ENCODE assay signal across 16 mouse cellular contexts in the genomic region with DNA sequence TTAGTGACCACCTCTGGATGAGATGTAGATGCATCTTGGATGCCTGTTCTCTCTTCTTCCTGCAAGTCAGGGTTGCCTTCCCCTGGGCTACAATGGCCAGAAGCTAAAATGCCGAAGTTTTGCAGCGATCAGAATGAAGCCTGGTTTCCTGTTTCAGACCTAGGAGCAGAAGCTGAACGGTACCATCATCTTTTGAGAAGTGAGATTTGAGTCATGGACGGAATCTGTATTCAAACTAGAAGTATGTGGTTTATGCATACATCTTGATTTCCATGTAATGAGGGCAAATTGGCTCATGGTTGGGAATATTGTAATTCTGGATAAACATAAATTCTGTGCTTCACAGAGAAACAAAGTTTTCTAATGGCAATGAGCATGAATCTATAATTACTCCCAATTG.
"Had no signal": no experiment of that assay in that cellular context is flagged by ENCODE, and none has a peak within 500 bp of the region (broad histone marks: within the 10 kb centered on the region; RNA-seq: fewer than 3 reads in every experiment).

No protein-coding gene starts in this region.

- H3K4me2 ChIP-seq: neural tube, embryonic 13.5 days; neural tube, embryonic 15.5 days; stomach, embryonic 15.5 days had no signal

- H3K9ac ChIP-seq: neural tube, embryonic 13.5 days; neural tube, embryonic 15.5 days; stomach, embryonic 15.5 days had no signal

- DNase-seq: retina, postnatal 1 day; right cerebral cortex, adult 18-20 months; right cerebral cortex, postnatal 14 days; right cerebral cortex, postnatal 25 days; right cerebral cortex, postnatal 4 days; spleen, adult 18-20 months; thymus, adult 18-20 months; thymus, adult 2 months; thymus, postnatal 14 days; thymus, postnatal 25 days; thymus, postnatal 36 days; thymus, postnatal 4 days had no signal

- H3K36me3 ChIP-seq: neural tube, embryonic 13.5 days; neural tube, embryonic 15.5 days; stomach, embryonic 15.5 days had no signal

- H3K9me3 ChIP-seq: neural tube, embryonic 13.5 days; neural tube, embryonic 15.5 days; stomach, embryonic 15.5 days had no signal

- H3K4me3 ChIP-seq: neural tube, embryonic 13.5 days; neural tube, embryonic 15.5 days; stomach, embryonic 15.5 days had no signal

- H3K27me3 ChIP-seq: neural tube, embryonic 15.5 days; stomach, embryonic 15.5 days had no signal

- H3K27ac ChIP-seq: neural tube, embryonic 13.5 days; neural tube, embryonic 15.5 days; stomach, embryonic 15.5 days; stomach, postnatal 0 days had no signal

- H3K4me1 ChIP-seq: neural tube, embryonic 13.5 days; neural tube, embryonic 15.5 days; stomach, embryonic 15.5 days had no signal
